Mouse (Mus musculus): ENCODE results near the gene Otop1. TPM values are rescaled to one million over a fixed set of nuclear protein-coding genes. Genes with fewer than 3 reads are reported as not detected.

The Otop1 gene
- not detected for total RNA-seq (2023)

DNA sequence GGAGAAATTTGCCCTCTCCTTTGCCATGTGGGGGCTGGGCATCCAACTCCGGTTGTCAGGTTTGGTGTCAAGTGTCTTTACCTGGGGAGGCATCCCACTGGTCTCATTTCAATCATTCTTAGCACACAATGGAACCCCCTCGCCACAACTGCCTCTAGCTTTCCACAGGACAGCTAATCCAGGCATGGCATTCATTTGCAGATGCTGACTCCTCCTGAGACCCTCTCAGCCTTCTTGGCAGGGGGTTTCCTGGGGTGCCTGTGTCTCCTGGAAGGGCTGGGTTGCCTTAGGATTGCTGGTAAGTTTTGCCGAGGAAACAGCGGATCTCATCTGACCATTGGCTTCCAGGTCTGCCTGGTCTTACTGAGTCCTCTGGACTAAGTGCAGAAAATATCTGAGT is at the start of gene Otop1:
Gene Otop1, plus strand, starts transcription at position 202 of the 400 bp plus-strand sequence.

DNA sequence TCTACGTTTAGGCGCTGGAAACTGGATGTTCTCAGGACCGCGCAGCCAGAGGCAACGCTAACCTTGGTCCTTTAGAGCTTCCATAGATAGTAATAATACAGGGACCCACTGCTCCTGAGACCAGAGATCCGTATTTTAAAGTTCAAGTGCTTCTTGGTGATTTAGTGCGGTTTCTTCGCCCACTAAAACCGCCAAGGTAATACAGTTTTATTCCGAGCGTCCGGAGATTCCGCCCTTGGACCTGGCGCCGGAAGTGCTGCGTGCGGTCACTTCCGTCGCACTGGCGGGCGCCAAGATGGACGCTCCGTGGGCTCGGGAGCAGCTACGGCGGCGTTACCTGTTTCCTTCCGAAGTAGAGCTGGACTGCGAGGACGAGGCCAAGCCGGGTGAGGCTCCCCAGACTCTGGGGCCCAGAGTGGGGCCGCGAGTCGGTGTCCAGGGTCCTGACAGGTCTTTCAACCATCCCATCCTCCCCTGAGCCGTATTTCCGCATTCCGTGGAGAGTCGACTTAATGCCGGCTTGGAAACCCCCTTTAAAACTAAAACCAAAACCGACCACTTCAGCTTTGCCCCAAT is 15.6 kb upstream of the Otop1 start, which contains the start of gene Tmem128:
Gene Tmem128, plus strand, starts transcription at position 79 of the 576 bp plus-strand sequence.

DNA sequence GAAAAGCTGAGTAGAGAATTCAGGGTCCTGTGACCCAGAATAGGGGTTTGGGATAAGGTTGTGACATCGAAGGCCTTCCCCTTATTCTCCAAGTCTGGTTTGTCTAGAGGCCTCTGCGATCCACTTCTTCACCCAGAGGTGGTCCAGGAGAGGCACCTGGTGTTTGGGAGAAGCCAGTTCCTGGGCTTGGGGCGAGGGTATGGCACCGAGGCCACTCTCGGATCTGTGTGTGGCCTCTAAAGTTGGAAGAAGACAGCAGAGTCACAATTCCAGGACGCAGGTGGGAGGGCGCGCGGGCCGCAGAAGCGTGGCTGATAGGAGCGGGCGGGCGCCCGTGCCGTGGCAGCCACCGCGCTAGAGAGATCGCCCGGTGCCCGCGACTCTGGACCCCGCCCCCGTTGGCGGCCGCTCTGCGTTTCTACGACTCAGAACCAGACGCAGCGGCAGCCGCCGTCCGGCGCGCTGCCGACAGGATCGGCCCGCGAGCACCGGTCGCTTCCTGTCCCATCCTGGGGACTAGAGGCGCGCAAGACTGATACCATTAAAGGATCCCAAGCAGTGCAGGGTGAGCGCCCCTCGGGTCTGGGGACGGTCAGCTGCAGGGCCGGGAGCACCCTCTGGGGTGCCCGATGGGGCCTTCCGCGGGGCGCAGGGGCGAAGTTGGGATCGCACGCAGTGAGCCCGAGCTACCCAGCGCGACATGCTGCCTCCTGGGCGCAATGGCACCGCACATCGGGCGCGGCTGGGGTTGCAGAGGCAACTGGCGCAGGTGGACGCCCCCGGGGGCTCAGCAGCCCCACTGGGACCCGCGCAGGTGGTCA is 43.4 kb downstream of the Otop1 start, which contains the start of gene Drd5:
Gene Drd5, plus strand, starts transcription at position 402 of the 821 bp plus-strand sequence.

Other genes starting within 250 kb of the Otop1 start
- 24.7 TPM for gene Stx18, start 237.2 kb upstream of the Otop1 start, total RNA-seq (2023)
- not detected for gene Nsg1, start 116.1 kb upstream of the Otop1 start, total RNA-seq (2023)
- 17.9 TPM for gene Zbtb49, start 55.5 kb upstream of the Otop1 start, total RNA-seq (2023)
- gene Lyar, start 55.5 kb upstream of the Otop1 start, total RNA-seq (2023) = 32.1 TPM
- gene Tmem128, start 15.8 kb upstream of the Otop1 start, total RNA-seq (2023) = 81.9 TPM
- gene Drd5, start 43.4 kb downstream of the Otop1 start, total RNA-seq (2023) = 0.15 TPM
- gene Slc2a9, start 227.2 kb downstream of the Otop1 start, total RNA-seq (2023) = 24.4 TPM

Data from CD8-positive naive resting alpha-beta T cell, adult 57 days (primary cell).